Comparison of ENCODE assay signal across 13 mouse cellular contexts in genomic region chr8:90839725-90840714, GRCm38 (mm10). TPM values are rescaled to one million over a fixed set of nuclear protein-coding genes. Genes with fewer than 3 reads are reported as not detected.
DNase-seq lines count a peak whose midpoint lies in the region; ATAC-seq lines count a peak whose summit lies in the region.
"Had no signal": no experiment of that assay in that cellular context is flagged by ENCODE, and none has a peak within 500 bp of the region (broad histone marks: within the 10 kb centered on the region; RNA-seq: fewer than 3 reads in every experiment).

No protein-coding gene starts in this region.

- peak; percentile 48 to 64 for DNase-seq in heart, adult 9 months (ENCODE audit: low spot score in 2 of 2)
- DNase-seq in heart, postnatal 25 days (ENCODE audit: low spot score), result no peak
- peak; percentile 70 for DNase-seq in 3134 (ENCODE audit: extremely low read depth, insufficient read length, low spot score)
- peak; percentile 59 for DNase-seq in ES-CJ7 (ENCODE audit: low read depth, low spot score)
- peak; percentile 58 for DNase-seq in fibroblast of lung, adult 2 months (ENCODE audit: low read depth)
- DNase-seq in right cerebral cortex, adult 2 months (ENCODE audit: low spot score in 2 of 2), result no peak
- DNase-seq in cerebellum, adult 11-12 months, result no peak
- DNase-seq: cerebellum, adult 11 months; lung, postnatal 4 days; right cerebral cortex, postnatal 14 days had no signal

- no peak for ATAC-seq in monocyte, adult 5-6 weeks (replicated peaks; ENCODE audit: insufficient number of reproducible peaks, low FRiP score, low TSS enrichment, poor library complexity, severe bottlenecking)

- intact Hi-C loops in heart, postnatal 25 days (cut with DNase I), result no loop called here

RNA-seq across cellular contexts. Expression of gene Chd9, which starts 11.9 kb away (rescaled TPM):
- total RNA-seq in heart, postnatal 25 days (2021), result 10 to 100 TPM; 52.7 to 53.4 TPM
- 73.0 to 131 TPM (median 84.8 TPM) in 3 replicates for total RNA-seq in monocyte, adult 5-6 weeks (2017)

RNA-seq across cellular contexts. Expression of gene Gm19935, which starts 22.8 kb away (rescaled TPM):
- not detected for total RNA-seq in heart, postnatal 25 days (2021)
- total RNA-seq in monocyte, adult 5-6 weeks (2017), result not detected in 3 replicates
- total RNA-seq: gastrocnemius, postnatal 4 days; MEL had no signal

Comparison
In these comparisons a context has a peak if more than half of its experiments do, and no peak if none do; other contexts are left out.
1. DNase-seq: peak in heart, adult 9 months (2 of 2), 3134 (single experiment), ES-CJ7 (single experiment) and fibroblast of lung, adult 2 months (single experiment); none in heart, postnatal 25 days (single experiment), right cerebral cortex, adult 2 months (0 of 2) and cerebellum, adult 11-12 months (single experiment).